Mouse (Mus musculus): ENCODE measurements around the gene Gimd1. TPM values are rescaled to one million over a fixed set of nuclear protein-coding genes. Genes with fewer than 3 reads are reported as not detected.

The Gimd1 gene
- polyA plus RNA-seq, 2 experiments: not detected

DNA sequence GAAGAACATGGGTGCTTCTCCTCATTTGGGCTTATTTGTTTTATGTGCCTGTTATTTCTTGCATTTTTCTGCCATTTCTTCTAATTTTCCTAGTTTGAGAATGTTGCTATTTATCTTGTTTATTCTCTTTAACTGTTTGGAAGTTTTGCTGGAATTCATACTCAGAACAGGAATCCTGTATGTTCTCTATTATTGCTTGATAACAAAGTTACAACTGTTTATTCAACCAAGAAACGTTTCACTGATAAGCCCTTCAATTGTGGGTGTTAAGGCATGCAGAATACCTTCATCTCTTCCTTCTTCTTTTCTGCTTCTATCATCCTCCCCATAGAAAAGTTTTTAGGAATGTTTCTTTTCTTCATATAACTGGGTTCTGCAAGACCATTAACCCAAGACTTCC, 17.2 kb downstream of the Gimd1 start:
- Histone ChIP-seq H3K27me3 (ENCODE audit: control insufficient read depth, insufficient read depth, low read length) (no peaks in the 10 kb centered on the region), H3K9ac (ENCODE audit: low read depth, low read length, severe bottlenecking) (no peak overlapping the region), H3K36me3 (ENCODE audit: control insufficient read depth, insufficient read depth, low read length) (no peaks in the 10 kb centered on the region), H3K4me2 (replicated peaks; ENCODE audit: low read depth, low read length, severe bottlenecking) (no peak overlapping the region), H3K9me3 (ENCODE audit: control insufficient read depth, low read length) (no peaks in the 10 kb centered on the region), H3K4me1 (ENCODE audit: control insufficient read depth, insufficient read depth, low read length) (no peaks in the 10 kb centered on the region), H3K4me3 (replicated peaks; ENCODE audit: low read length) (no peak overlapping the region), H3K27ac (replicated peaks; ENCODE audit: low read depth, low read length) (no peak overlapping the region)
- ATAC-seq (ENCODE audit: low FRiP score, low read depth) (no peak), DNase-seq (ENCODE audit: low spot score) (no peak)
- WGBS: 57% methylated on average over 1 of the region's 1 CpGs
- TF ChIP-seq POLR2A (IDR thresholded peaks at IDR 0.05; ENCODE audit: borderline replicate concordance, extremely low read depth, insufficient read depth, insufficient read length): no peak

DNA sequence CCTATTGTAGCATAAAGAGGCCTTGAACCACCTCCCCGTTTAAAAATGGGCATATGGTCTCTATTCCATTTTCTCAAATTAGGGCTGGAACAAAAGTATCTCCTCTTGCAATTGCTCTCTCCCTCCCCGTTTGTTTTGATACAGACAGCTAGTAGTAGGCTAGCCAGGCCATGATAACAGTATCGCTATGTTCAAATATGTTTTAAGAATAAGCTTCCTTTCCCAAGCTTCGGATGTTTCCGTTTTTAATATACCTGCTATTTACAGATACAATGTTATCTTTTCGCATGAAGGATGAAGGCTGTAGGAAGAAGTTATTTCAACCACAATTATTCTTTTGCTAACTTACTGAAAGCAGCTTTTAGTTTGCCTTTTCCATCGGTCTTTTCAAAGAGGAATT, 19.7 kb downstream of the Gimd1 start:
- Histone ChIP-seq H3K4me3 (replicated peaks; ENCODE audit: low read length) (no peak overlapping the region), H3K9ac (ENCODE audit: low read depth, low read length, severe bottlenecking) (no peak overlapping the region), H3K4me1 (ENCODE audit: control insufficient read depth, insufficient read depth, low read length) (no peaks in the 10 kb centered on the region), H3K27me3 (ENCODE audit: control insufficient read depth, insufficient read depth, low read length) (no peaks in the 10 kb centered on the region), H3K4me2 (replicated peaks; ENCODE audit: low read depth, low read length, severe bottlenecking) (no peak overlapping the region), H3K36me3 (ENCODE audit: control insufficient read depth, insufficient read depth, low read length) (no peaks in the 10 kb centered on the region), H3K9me3 (ENCODE audit: control insufficient read depth, low read length) (no peaks in the 10 kb centered on the region), H3K27ac (replicated peaks; ENCODE audit: low read depth, low read length) (no peak overlapping the region)
- WGBS: 88% methylated on average over 7 of the region's 7 CpGs
- no peak for TF ChIP-seq POLR2A (IDR thresholded peaks at IDR 0.05; ENCODE audit: borderline replicate concordance, extremely low read depth, insufficient read depth, insufficient read length)
- DNase-seq (ENCODE audit: low spot score) (no peak), ATAC-seq (ENCODE audit: low FRiP score, low read depth) (no peak)

DNA sequence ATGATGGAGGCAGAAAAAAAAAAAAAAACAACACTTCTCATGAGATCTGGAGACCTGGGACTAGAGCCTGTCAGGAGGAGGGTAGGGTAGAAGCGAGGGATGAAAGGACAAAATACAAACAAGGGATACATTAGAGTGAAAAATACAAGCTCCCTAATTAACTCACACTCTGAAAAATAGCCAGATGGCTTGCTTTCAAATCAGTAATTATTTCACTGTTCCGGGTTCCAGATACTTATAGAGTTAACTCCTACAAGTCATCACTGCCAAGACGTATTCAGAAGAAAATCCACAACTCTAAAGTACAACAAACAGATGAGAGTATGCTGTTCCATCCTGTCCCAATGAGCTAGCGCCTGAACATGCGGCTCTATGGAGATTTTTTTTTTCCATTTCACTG, 20.6 kb downstream of the Gimd1 start:
- H3K4me1 ChIP-seq (ENCODE audit: control insufficient read depth, insufficient read depth, low read length): no peaks in the 10 kb centered on the region
- no peak overlapping the region for H3K27ac ChIP-seq (replicated peaks; ENCODE audit: low read depth, low read length)
- TF ChIP-seq POLR2A (IDR thresholded peaks at IDR 0.05; ENCODE audit: borderline replicate concordance, extremely low read depth, insufficient read depth, insufficient read length): no peak
- no peak overlapping the region for H3K4me3 ChIP-seq (replicated peaks; ENCODE audit: low read length)
- no peak overlapping the region for H3K9ac ChIP-seq (ENCODE audit: low read depth, low read length, severe bottlenecking)
- H3K9me3 ChIP-seq (ENCODE audit: control insufficient read depth, low read length): no peaks in the 10 kb centered on the region
- H3K27me3 ChIP-seq (ENCODE audit: control insufficient read depth, insufficient read depth, low read length): no peaks in the 10 kb centered on the region
- H3K36me3 ChIP-seq (ENCODE audit: control insufficient read depth, insufficient read depth, low read length): no peaks in the 10 kb centered on the region
- WGBS: 78% methylated on average over 5 of the region's 5 CpGs
- no peak overlapping the region for H3K4me2 ChIP-seq (replicated peaks; ENCODE audit: low read depth, low read length, severe bottlenecking)
- DNase-seq (ENCODE audit: low spot score) (no peak), ATAC-seq (ENCODE audit: low FRiP score, low read depth) (no peak)

DNA sequence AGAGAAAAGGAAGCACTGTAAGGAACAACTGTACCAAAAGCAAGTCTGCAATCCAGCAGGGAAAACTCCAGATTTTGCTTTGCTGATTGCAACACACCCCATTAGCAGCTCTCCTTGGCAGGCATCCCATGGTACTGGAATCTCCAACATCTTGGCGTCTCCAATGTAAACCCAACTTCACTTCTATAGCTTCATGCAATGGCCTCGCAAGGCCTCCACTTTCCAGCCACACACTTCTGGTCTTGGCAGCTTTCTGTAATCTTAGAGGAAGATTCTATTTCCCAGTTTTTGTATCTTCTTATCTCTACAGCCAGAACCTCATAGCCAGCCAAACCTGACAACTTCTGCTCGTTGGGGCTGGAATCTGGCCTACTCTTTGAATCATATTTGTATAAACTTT, 22.2 kb downstream of the Gimd1 start:
- no peak overlapping the region for H3K27ac ChIP-seq (replicated peaks; ENCODE audit: low read depth, low read length)
- H3K9me3 ChIP-seq (ENCODE audit: control insufficient read depth, low read length): no peaks in the 10 kb centered on the region
- H3K27me3 ChIP-seq (ENCODE audit: control insufficient read depth, insufficient read depth, low read length): no peaks in the 10 kb centered on the region
- H3K9ac ChIP-seq (ENCODE audit: low read depth, low read length, severe bottlenecking): no peak overlapping the region
- WGBS: 87% methylated on average over 3 of the region's 3 CpGs
- DNase-seq (ENCODE audit: low spot score) (peak; percentile 57), ATAC-seq (ENCODE audit: low FRiP score, low read depth) (no peak)
- H3K4me3 ChIP-seq (replicated peaks; ENCODE audit: low read length): no peak overlapping the region
- H3K36me3 ChIP-seq (ENCODE audit: control insufficient read depth, insufficient read depth, low read length): no peaks in the 10 kb centered on the region
- H3K4me2 ChIP-seq (replicated peaks; ENCODE audit: low read depth, low read length, severe bottlenecking): no peak overlapping the region
- no peak for TF ChIP-seq POLR2A (IDR thresholded peaks at IDR 0.05; ENCODE audit: borderline replicate concordance, extremely low read depth, insufficient read depth, insufficient read length)
- no peaks in the 10 kb centered on the region for H3K4me1 ChIP-seq (ENCODE audit: control insufficient read depth, insufficient read depth, low read length)

DNA sequence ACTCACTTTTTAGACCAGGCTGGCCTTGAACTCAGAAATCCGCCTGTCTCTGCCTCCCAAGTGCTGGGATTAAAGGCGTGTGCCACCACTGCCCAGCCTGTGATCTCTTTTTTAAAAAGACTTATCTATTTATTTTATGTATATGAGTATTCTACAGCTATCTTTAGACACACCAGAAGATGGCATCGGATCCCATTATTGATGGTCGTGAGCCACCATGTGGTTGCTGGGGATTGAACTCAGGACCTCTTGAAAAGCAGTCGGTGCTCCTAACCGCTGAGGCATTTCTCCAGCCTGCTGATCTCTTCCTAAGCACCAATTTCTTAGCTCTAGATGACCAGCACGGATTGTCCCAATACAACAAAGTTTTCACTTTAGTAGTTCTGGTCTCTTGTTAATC, 24.3 kb downstream of the Gimd1 start:
- Histone ChIP-seq H3K27ac (replicated peaks; ENCODE audit: low read depth, low read length) (no peak overlapping the region), H3K4me3 (replicated peaks; ENCODE audit: low read length) (no peak overlapping the region), H3K27me3 (ENCODE audit: control insufficient read depth, insufficient read depth, low read length) (no peaks in the 10 kb centered on the region), H3K4me1 (ENCODE audit: control insufficient read depth, insufficient read depth, low read length) (no peaks in the 10 kb centered on the region), H3K9me3 (ENCODE audit: control insufficient read depth, low read length) (no peaks in the 10 kb centered on the region), H3K4me2 (replicated peaks; ENCODE audit: low read depth, low read length, severe bottlenecking) (no peak overlapping the region), H3K36me3 (ENCODE audit: control insufficient read depth, insufficient read depth, low read length) (peaks cover 6% of the 10 kb centered on the region), H3K9ac (ENCODE audit: low read depth, low read length, severe bottlenecking) (no peak overlapping the region)
- ATAC-seq (ENCODE audit: low FRiP score, low read depth): no peak
- WGBS: 86% methylated on average over 7 of the region's 7 CpGs
- DNase-seq (ENCODE audit: low spot score): no peak
- TF ChIP-seq POLR2A (IDR thresholded peaks at IDR 0.05; ENCODE audit: borderline replicate concordance, extremely low read depth, insufficient read depth, insufficient read length): no peak

DNA sequence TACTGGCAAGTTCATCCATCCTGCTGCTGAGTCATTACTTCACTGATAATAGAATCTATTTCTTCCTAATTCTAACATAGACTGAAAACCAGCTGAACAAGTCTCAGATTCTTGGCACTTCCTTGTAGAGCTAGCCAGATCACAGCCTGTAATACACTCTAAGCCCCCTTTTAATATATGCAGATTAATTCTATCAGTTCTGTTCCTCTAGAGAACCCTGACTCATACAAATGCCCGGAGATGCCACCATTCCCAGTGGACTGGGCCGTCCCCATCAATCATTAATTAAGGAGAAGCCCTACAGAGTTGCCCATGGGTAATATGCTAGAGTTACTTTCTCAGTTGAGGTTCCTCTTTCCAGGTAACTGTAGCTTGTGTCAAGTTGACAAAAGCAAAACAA, 26.3 kb downstream of the Gimd1 start:
- ATAC-seq (ENCODE audit: low FRiP score, low read depth) (no peak), DNase-seq (ENCODE audit: low spot score) (no peak)
- H3K27ac ChIP-seq (replicated peaks; ENCODE audit: low read depth, low read length): no peak overlapping the region
- no peaks in the 10 kb centered on the region for H3K9me3 ChIP-seq (ENCODE audit: control insufficient read depth, low read length)
- H3K9ac ChIP-seq (ENCODE audit: low read depth, low read length, severe bottlenecking): no peak overlapping the region
- WGBS: 86% methylated on average over 2 of the region's 2 CpGs
- H3K4me1 ChIP-seq (ENCODE audit: control insufficient read depth, insufficient read depth, low read length): no peaks in the 10 kb centered on the region
- TF ChIP-seq POLR2A (IDR thresholded peaks at IDR 0.05; ENCODE audit: borderline replicate concordance, extremely low read depth, insufficient read depth, insufficient read length): no peak
- H3K4me2 ChIP-seq (replicated peaks; ENCODE audit: low read depth, low read length, severe bottlenecking): no peak overlapping the region
- H3K36me3 ChIP-seq (ENCODE audit: control insufficient read depth, insufficient read depth, low read length): peaks cover 25% of the 10 kb centered on the region
- no peak overlapping the region for H3K4me3 ChIP-seq (replicated peaks; ENCODE audit: low read length)
- no peaks in the 10 kb centered on the region for H3K27me3 ChIP-seq (ENCODE audit: control insufficient read depth, insufficient read depth, low read length)
